Mouse (Mus musculus): ENCODE measurements around the gene Gm42906.

Gene Gm42906

DNA sequence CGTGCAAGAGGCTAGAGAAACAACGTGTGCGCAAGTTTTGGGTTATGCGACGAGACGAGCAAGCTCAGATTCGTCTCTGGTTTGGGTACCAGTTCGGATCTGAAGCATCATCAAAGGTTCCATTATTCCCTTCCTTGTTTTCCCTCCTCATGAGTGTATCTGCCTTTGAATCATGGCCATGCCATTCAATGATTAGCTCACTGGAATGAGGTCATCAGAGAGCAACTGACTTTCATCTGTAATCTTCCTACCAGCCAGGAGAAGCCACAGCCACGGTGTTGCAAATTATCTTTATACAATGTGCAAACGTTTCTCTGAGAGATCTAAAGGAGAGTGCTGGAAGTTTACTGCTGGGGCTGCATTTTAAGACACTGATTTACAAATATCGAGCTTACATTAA, 240.6 kb downstream of the Gm42906 start:
- no peak for DNase-seq (ENCODE audit: low read depth)

DNA sequence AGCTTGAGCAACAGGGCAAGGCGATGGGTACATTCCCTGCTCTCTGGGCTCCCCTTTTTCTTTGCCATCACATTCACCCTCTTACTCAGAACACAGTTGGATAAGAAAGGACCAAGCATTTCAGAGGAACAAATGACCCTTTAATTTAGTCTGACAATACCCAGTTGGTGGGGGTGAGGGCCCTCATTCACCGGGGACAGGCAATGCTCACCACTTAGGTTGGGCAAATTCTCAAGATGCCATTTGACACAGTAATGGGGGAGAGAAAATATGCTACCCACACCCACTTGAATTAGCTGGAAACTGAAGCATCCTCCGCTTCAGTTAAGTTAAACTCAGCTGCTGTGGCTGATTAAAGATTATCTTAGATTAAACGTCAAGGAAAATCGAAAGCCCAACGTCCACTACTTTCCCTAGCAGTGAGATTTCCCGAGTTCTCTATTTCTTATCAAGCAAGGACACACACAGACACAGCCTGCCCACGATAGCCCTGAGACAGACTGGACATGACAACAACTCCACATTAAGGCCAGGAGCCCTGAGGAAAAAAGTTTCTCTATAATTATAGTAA, 242.6 kb downstream of the Gm42906 start:
- DNase-seq (ENCODE audit: low read depth) = no peak

DNA sequence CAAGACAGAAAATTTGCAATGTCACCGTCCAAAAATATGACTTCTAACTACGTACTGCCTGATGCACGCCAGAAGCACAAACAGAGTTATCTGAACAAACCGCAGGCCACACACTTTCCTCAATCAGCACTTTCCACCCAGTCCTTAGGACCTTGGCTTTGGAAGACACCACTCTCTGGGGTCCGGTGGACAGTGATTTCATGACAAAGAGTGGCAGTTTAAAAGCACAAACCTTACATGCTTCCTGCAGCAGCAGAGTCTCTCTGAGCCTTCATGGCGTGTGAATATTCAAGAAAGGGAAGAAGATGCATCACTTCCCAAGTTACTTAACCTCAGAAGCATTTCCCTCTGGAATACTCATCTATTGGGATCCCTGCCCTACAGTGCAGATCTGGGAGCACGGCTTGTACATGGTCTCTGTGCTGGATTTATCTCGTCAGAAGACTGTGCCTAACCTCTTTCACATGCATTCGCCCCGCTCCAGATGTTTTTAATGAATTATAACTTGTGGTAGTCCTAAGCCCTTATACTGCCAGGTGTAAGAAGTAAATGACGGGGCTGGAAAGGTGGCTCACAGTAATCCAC, 244.2 kb downstream of the Gm42906 start:
- no peak for DNase-seq (ENCODE audit: low read depth)

DNA sequence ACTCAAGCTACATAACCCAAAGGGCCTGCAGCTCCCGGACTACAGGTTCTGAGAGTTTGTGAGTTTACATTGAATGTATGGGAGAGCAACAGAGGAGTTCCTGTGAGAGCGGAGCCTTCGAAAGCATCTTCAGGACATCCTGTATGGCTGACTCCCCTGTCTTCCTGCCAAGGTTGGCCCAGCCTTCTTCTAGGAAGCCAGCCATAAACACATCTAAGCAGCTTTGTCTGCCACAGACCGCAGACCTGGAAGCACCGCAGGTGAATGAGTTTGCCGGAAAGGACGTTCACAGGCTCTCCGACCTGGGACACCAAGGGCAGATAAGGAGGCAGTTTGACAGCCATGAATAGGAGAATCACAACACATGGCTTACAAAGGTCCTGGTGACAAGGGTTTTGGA, 246.7 kb downstream of the Gm42906 start:
- DNase-seq (ENCODE audit: low read depth) = no peak

DNA sequence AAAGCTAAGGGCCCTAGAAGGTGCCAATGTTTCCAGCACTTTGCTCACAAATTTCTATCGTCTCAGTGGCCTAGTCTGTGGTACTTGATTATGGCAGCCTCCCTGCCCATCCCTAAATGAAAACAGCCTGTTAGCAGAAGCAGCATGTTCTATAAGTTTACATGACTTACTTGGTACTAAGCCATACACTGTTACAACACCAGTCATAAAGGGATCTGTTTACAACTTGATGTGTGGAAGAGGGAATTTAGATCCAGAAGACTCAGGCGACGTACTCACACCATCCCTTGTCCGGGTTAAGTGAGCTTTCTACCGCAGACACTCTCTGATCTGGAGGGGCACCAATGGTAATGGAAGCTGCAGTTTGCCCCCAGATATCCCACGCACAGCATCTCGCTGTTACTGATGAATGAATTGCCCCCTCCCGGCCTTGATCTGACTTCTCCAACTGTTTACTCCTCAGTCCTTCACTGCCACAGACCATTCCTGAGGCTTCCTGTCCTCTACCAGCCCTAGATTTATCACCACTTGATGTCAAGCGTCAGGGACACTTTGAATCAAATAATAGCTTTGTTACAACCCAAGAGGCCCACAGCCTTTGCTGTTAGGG, 247.7 kb downstream of the Gm42906 start:
- no peak for DNase-seq (ENCODE audit: low read depth)

DNA sequence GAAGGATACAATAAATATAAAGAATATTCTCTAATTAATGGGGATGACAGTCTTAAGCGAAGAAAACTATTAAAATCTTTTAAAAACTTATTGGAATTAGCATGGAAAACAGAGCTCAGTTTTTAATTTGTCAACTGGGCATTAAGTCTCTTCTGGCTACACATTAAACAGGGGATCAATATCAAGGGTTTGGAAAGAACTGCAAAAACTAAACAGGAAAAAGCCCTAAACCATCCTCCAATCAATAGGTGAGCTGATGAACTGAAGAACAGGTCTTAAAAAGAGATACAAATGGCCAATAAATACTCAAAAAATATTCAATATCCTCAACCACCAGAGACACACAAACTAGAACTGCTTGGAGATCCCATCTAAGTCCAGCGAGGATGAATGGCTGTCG, 250.8 kb downstream of the Gm42906 start:
- DNase-seq (ENCODE audit: low read depth) = no peak

DNA sequence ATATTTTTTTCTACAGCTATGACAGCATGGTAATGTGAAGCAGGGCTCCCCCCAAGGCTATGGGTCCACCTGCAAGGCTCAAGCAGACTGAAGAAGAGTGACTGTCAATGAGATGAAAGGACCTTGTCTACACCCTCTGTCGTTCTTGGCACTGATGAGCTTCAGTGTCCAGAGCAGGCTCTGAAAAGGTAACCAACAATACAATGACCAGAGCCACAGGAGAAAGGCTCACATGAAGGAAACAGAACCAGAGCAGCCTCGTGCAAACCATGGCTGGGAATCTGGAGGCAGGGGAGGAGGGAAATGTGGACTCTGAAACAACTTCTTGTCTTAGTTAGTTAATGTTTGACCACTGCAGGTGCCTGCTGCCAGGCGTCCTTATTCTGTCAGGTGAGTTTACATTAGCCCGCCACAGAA, 252.1 kb downstream of the Gm42906 start:
- DNase-seq (ENCODE audit: low read depth) = no peak

DNA sequence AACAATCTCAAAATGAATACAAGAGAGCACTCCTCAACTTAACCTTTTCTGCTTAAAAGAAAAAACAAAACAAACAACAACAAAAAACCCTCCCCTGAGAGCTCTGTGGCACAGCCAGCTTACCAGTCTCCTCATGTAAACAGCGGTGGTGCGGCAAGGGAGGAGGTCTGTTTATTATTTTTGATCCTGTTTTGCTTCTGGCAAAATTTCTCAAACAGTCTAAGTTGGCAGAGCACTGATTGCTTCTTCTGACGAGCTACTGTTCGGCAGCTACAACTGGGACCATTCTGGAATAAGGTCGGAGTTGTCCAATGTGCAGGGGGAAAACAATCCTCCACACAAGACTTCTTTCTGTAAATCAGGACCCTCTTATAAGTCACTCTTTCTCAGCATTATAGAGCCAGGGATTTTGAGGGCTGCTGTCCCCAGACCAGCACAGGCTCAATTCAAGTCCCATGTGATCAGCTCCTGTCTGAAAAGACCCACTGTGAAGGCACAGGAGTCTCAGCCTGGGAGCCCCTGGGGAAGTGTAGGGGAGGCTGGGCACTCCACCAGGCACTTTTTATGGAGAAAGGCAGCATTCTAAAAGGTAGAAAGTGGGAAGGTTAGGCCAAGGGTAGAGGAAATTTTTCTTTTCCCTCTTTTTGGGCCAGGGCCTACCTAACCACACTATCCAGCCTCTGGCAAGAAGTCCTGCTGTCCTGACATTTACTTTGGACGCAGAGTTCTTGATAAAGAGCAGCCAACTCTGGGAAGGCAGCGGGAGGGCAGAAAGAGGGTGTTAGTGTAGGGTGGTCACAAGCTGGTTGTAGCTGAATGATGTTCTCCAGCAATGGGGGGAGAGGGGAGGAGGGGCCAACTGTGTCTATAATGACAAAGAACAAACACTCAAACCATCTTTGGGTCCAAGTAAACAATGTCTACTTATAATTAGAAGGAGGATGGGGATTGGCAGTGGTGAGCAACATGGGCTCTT, 253.2 kb downstream of the Gm42906 start:
- DNase-seq (ENCODE audit: low read depth) = no peak

DNA sequence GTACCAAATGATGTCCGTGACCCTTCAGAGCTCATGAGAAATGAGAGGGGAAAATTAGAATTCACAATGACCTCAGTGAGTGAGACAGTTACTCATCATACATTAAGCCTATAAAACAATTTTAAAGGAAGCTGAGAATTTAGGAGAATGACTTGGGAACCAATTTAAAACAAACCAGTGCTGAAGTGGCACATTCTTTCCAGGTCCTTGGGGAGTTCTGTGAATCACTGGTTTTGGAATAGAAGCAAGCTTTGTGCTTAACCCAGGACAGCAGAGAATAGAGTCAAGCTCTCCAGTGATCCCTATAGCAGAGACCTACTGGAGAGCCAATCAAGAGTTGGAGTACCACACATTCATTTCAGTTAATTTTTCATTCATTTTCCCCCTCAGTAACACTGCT, 254.2 kb downstream of the Gm42906 start:
- no peak for DNase-seq (ENCODE audit: low read depth)

DNA sequence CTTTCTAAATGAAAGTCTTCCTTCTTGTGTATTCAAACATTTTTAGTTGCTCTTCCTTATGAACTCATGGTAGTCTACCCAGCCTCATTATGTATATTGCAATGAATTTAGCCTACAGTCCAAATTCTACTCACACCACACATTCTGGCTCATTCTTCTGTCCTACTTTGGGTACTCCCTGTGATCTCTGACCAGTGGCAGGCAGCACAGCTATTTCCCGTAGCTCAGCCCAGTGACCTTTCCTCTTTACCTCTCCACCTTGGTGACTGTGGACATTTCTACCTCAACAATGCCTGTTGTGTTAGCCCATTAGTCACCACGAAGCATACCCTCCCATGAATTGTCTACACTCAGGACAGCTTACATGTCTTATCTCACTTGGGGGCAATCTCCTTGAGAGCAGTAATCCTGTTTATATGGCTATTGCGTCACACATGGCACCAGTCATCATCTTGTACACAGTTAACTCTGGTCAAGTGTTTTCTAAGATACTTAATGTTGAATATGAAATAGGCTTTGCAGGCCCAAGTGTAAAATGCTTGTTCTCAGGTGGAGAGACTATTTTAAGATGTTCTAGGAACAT, 257.7 kb downstream of the Gm42906 start:
- DNase-seq (ENCODE audit: low read depth) = no peak

DNA sequence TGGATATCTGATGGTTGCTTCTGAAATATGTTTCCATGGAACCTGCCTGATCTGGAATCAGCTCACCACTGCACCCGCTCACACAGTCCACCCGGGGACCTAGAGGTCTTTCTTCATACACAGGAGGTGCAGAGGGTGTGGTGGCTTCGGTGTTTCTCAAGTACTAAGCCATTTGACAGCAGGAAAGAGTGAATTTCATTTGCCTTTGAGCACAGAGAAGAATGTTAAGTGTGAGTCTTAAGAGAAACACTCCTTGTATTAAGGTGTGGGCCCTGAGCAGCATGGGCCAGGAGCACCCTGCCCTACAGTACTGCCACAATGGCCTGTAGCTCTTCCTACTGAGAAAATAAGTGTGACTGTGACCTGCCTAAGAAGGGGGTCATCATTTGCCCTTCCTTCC, 259.8 kb downstream of the Gm42906 start:
- DNase-seq (ENCODE audit: low read depth) = no peak

DNA sequence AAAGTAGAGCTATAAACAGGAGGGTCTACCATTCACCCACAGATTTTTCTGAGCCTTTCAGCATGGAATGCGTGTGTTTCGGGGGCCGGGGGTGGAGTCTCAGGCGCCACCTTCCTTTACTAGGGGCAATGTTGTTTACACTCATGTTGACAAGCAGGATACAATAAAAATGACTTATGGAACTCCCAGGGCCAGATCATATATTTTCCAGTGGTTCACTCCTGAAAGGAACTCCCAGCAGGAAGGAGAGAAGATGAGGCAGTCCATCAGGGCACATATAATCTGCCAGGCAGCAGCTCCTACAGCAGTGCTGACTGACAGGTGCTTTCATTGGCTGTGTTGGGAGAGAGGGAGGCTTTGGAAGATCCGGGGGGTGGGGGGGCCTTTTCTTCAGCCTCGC, 260.3 kb downstream of the Gm42906 start:
- no peak for DNase-seq (ENCODE audit: low read depth)

DNA sequence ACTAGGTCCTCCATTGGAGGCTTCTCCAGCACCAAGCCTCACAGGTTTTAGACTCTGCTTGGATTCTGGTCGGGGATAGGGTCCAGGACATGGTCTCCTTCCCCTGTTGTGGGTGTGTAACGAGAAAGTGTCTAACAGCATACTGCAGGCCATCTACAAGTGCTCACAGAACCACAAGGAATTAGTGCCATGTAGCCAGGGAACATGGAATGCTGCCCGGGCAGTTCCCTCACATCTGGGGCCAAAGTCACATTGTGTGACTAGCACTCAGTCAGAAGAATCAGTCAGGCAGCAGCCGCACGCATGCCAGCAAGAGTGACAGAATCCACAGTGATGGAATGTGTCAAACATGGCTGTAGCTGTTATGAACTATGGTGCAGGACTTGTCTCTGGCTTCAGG, 261.7 kb downstream of the Gm42906 start:
- no peak for DNase-seq (ENCODE audit: low read depth)

DNA sequence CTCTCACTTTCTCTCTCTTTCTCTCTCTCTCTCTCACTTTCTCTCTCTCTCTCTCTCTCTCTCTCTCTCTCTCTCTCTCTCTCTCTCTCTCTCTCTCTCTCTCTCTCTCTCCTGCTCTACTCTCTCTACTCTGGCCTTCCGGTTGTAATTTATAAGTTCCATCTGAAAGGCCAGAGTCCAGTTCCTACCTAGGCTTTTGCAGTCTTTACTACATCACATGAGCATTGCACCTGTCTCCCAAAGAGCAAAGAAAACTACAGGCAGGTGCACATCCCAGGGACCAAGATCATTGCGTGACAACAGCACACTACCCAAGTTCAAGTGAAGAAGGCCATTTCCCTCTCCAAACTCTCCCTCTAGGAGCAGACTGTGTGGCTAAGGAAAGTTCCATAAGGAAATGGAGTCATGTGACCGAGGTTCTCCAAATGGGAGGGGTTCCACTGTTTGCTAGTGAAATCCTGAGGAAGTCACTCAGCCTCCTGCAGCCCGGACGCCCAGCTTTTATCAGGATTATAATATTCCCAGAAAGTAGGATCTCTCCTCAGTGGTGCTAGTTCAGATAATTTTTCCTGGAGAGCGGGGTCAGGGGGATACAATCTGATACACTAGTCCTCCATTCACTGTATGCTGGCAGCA, 262.5 kb downstream of the Gm42906 start:
- no peak for DNase-seq (ENCODE audit: low read depth)

DNA sequence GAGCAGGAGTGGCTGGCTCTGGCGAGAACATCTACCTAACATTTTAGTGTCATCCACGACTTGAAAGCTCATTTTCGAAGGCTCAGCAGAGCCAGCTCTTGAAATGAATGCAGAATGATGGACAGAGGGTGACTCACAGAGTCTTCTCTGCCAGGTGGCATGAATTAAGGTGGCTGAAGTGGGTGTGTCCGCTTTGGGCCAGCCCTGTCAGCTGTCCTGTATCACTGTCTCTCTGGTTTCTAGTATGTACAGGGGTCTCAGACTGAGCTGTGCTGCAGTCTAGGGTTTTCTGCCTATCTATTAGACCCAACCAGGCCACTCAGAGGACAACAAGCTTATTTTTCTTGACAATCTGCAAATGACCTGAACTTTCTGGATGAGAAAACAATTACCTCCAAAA, 263.1 kb downstream of the Gm42906 start:
- DNase-seq (ENCODE audit: low read depth) = no peak

DNA sequence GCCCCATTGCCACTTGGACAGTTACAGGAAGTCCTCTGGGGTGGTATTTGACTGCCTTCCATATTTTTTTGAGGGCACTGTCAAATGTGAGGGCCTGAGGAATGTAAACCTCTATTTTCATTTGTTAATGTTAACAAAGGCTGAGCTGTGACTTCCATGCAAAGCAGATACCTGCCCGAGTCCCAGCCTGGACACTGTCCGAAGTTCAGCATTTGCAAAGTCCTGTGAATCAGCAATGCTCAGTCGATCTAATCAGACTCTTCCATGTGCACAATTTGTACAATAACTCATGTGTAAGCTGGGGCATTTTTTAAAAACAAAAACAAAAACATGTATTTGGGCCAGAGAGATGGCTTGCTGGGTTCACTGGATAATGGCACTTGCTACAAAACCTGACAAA, 265.3 kb downstream of the Gm42906 start:
- no peak for DNase-seq (ENCODE audit: low read depth)

DNA sequence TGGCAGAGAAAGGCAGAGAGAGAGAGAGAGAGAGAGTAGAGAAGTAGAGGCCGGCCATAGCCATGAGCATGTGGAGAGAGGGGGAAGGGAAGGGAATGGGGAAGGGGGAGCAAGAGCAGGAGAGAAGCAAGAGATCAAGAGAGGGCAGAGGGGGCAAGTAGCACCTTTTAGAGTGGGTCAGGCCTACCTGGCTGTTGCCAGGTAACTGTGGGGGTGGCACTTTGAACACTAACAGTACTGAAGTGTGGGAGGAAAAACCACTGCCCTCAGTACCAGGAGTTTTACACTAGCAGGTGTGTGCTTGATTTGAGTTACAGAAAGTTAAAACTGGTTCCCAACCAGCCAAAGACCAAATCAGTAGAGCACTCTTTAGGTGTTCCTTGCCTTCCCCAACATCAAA, 272.7 kb downstream of the Gm42906 start:
- no peak for DNase-seq (ENCODE audit: low read depth)

DNA sequence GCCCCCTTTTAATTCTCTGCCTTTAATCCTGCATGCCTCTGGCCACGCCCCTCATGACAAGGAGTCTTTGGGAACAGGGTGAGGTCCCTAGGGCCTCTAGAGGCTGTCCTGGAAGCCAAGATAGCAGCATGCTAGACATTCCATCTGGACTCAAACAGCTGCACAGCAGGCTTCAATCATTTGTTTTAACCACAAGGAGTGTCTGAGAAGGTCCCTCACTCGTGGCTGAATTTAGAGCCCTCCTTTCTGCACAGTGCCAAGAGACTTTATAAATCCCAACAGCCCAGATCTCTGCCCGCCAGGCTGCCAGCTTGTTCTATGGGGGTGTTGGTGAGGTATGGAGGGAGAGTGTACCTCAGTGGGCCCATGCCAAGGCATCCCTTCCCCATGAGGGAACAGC, 273.2 kb downstream of the Gm42906 start:
- no peak for DNase-seq (ENCODE audit: low read depth)

DNA sequence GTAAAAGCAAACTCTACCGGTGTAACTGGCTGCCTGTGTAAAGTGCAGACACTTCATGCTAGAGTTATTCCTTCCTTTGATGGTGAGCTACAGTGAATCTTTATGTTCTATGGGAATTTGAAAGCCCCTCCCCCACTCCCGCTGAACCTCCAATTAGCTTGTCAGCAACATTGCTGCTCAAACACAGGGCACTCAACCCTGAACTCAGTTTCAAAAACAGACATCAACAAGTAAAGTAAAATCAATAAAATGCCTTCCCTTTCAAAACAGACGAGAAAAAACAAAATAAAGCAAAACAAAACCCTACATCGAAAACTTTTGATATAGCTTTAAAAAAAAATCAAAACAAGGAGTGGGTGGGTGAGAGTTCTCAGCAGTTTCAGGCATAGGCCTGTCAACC, 273.9 kb downstream of the Gm42906 start:
- no peak for DNase-seq (ENCODE audit: low read depth)

DNA sequence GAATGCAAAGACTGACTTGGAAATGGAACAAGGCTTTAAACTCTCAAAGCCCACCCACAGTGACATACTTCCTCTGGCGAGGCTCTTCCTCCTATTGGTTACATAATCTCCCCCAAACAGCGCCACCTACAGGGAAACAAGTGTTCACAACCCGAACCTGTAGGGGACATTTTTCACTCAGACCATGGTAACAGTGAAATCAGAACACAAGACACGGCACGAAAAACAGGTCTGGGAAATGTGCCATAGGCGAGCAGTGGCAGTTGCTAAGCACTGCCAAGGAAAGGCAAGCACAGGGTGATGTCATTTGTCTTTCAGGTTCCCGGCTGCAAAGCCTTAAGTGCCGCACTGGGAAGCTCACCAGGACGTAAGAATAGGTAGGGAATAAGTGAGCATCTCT, 276.4 kb downstream of the Gm42906 start:
- DNase-seq (ENCODE audit: low read depth) = no peak

DNA sequence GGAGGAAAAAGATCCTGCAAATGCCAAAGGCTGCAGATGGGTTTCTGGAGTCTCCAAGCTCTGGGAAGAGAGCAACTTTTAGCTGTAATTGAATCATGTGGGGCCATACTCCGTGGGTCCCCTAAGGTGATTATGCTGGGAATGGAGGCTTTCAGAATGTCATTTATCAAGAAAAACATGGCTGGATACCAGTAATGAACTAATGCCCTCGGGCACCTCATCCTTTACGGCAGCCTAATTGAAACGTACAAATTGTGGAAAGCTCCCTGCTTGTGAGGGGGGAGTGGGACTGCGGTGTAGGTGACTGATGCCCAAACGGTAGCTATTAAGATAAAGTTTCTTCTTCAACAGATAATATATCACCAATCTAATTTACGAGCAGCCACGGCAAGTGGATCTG, 278.5 kb downstream of the Gm42906 start:
- DNase-seq (ENCODE audit: low read depth) = no peak

DNA sequence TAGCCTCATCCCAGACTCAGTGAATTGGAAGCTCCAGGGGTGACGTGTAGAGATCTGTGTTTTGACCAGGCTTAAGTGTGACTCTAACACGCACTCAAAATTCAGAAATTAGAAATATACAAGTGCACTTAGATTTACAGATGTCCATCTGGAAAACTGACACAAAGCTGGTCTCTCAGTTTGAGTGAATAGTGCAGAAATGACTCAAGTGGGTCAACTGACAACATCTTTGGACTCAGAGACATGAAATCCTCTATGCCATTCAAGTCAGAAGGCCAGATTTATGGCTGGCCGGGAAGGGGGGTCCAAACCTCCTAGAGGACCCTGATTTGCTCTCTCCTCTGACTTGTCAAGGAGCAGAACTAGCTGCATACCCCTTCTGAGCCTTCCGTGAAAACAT, 279.9 kb downstream of the Gm42906 start:
- no peak for DNase-seq (ENCODE audit: low read depth)
